Mouse (Mus musculus): ENCODE measurements around the gene Irf7.

- TF ChIP-seq CTCF (IDR thresholded peaks at IDR 0.05; ENCODE audit: control insufficient read depth, insufficient read depth, insufficient read length) (no peak), USF1 (IDR thresholded peaks at IDR 0.05; ENCODE audit: low read depth) (no peak), FOSL1 (IDR thresholded peaks at IDR 0.05; ENCODE audit: insufficient read depth, low read length, poor library complexity, severe bottlenecking) (no peak), MAX (IDR thresholded peaks at IDR 0.05) (no peak), MYOG (IDR thresholded peaks at IDR 0.05; ENCODE audit: control insufficient read depth, extremely low read depth, insufficient read length) (no peak)
Observed at GRCm38 (mm10) chr7:141231551-141231950, 34.7 kb downstream of the Irf7 start.
